Mouse (Mus musculus) lung, embryonic 14.5 days (tissue): ENCODE data around the gene Hepacam2. TPM values are rescaled to one million over a fixed set of nuclear protein-coding genes. Genes with fewer than 3 reads are reported as not detected.

ENCODE experiments used
- ATAC-seq: fragments of 200-750 bp; cut with Nextera tagmentation; 2 replicates; pipeline ENCODE4 v1.8.0; 2017; ENCODE audit warnings: mild to moderate bottlenecking, moderate TSS enrichment, moderate library complexity; ENCODE audit not compliant: insufficient read depth
- DNase-seq: peaks from one replicate; pipeline ENCODE4 v3.0.0-alpha.2; 2015
- H3K27ac ChIP-seq: fragments of 300-500 bp; sonication (generic); 2 replicates; pipeline ENCODE4 v1.5.1; 2014; ENCODE audit warnings: low read depth, mild to moderate bottlenecking, moderate library complexity
- H3K27me3 ChIP-seq: fragments of 300-500 bp; sonication (generic); 2 replicates; pipeline ENCODE4 v1.6.1; 2014; ENCODE audit warnings: low read length, control low read depth; ENCODE audit not compliant: insufficient read depth
- H3K36me3 ChIP-seq: fragments of 300-500 bp; sonication (generic); 2 replicates; pipeline ENCODE4 v1.6.1; 2014; ENCODE audit warnings: control low read depth; ENCODE audit not compliant: insufficient read depth
- H3K4me1 ChIP-seq: fragments of 300-500 bp; sonication (generic); 2 replicates; pipeline ENCODE4 v1.6.1; 2014; ENCODE audit warnings: antibody characterized with exemption, control low read depth; ENCODE audit not compliant: insufficient read depth
- H3K4me2 ChIP-seq: fragments of 300-500 bp; sonication (generic); 2 replicates; pipeline ENCODE4 v1.6.1; 2014; ENCODE audit warnings: mild to moderate bottlenecking
- H3K4me3 ChIP-seq: fragments of 300-500 bp; sonication (generic); 2 replicates; pipeline ENCODE4 v1.5.1; 2014; ENCODE audit warnings: low read depth, low read length
- H3K9ac ChIP-seq: fragments of 300-500 bp; sonication (generic); 2 replicates; pipeline ENCODE4 v1.6.1; 2014
- H3K9me3 ChIP-seq: fragments of 300-500 bp; sonication (generic); 2 replicates; pipeline ENCODE4 v1.6.1; 2016; ENCODE audit warnings: low read depth, low read length, control low read depth
- CTCF ChIP-seq: IDR thresholded peaks from 2 replicates; pipeline ENCODE4 v1.5.1; 2016; ENCODE audit warnings: antibody characterized with exemption, low read depth
- WGBS: fragments of 180-500 bp; shearing (Covaris S2); extraction: QIAGEN DNeasy Blood & Tissue Kit; methylation state at CpG from one replicate; pipeline ENCODE4 v1.1.7; 2014; 5-methylcytosine and 5-hydroxymethylcytosine counted together
- polyA plus RNA-seq: library from polyadenylated mRNA; unstranded; fragments of >200 nt; fragmentation: Nextera tagmentation; extraction: Ambion mirVana; gene quantifications from 2 replicates; pipeline ENCODE4 v1.2.1, GENCODE M21; 2014

Hepacam2 gene
- polyA plus RNA-seq, 1 experiment from 2014 or later = 0.26 TPM

DNA sequence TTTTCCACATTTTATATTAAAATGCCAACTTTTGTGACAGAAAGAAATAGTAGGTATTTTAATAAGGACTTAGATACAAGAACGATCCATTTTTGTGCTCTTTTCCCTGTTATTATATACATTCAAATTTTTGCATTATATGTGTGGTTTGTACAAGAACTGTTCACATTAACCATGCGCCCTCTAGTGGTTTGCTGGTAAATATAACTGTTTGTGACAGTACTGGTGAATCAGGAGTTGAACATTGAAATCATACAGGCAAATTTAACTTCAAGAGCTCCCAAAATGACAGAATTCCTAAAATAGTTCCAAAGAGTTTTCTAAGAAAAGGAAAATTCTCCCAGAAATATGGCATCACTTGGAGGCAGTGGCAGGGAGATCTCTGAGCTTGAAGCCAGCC lies 1.9 kb downstream of the Hepacam2 start:
- H3K4me2 ChIP-seq = no peak overlapping the region
- H3K9me3 ChIP-seq = no peaks in the 10 kb centered on the region
- peak; percentile 85 for DNase-seq
- TF ChIP-seq CTCF = peak; percentile 71
- H3K4me3 ChIP-seq = no peak overlapping the region
- H3K27me3 ChIP-seq = no peaks in the 10 kb centered on the region
- no peaks in the 10 kb centered on the region for H3K4me1 ChIP-seq
- 6% methylated on average over 2 of the region's 2 CpGs for WGBS
- no peak for ATAC-seq
- H3K36me3 ChIP-seq = no peaks in the 10 kb centered on the region
- no peak overlapping the region for H3K9ac ChIP-seq
- no peak overlapping the region for H3K27ac ChIP-seq

DNA sequence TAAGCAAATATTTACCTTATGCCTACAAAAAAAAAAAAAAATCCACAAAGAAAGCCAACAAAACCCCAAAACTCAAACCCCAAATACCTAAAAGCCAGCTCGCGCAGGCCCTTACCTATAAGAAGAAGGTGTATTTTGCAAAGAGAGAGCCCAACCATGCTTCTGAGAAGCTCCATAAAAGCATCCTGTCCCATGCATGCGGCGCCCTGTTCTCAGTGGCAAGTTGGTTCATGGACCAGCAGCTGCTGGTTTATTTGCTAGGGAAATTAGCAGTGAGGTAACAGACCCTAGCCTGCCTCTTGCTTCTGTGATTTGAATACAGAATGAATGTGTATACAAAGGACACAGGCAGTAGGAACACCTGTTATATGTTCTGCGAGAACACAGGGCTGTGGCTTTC lies 3.8 kb downstream of the Hepacam2 start:
- 58% methylated on average over 5 of the region's 5 CpGs for WGBS
- no peaks in the 10 kb centered on the region for H3K4me1 ChIP-seq
- no peaks in the 10 kb centered on the region for H3K36me3 ChIP-seq
- H3K27ac ChIP-seq = no peak overlapping the region
- TF ChIP-seq CTCF = no peak
- no peak for DNase-seq
- no peak overlapping the region for H3K9ac ChIP-seq
- H3K4me3 ChIP-seq = no peak overlapping the region
- no peak overlapping the region for H3K4me2 ChIP-seq
- no peak for ATAC-seq
- no peaks in the 10 kb centered on the region for H3K9me3 ChIP-seq
- H3K27me3 ChIP-seq = no peaks in the 10 kb centered on the region

DNA sequence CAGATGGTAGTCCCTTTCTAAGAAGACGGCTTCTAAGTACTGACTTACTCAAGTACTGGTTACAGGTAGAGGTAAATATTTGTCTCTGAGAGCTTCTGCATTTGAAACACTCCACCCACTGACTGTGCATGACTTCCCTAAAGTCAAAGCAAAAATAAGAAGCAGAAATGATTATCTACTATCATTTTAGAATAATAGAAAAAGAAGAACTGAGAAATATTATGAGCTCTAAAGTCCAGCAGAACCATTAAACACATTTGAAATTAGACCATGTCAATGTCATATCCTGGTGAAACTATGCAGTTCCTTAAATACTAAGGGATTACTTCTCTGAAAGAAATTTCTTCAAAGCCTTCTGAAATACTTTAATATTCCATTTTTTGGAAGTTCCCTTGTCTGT lies 10.7 kb downstream of the Hepacam2 start:
- no peaks in the 10 kb centered on the region for H3K4me1 ChIP-seq
- no peaks in the 10 kb centered on the region for H3K9me3 ChIP-seq
- H3K9ac ChIP-seq = no peak overlapping the region
- H3K27me3 ChIP-seq = no peaks in the 10 kb centered on the region
- H3K4me3 ChIP-seq = no peak overlapping the region
- no peak for TF ChIP-seq CTCF
- WGBS = 78% methylated on average over 1 of the region's 1 CpGs
- H3K27ac ChIP-seq = no peak overlapping the region
- DNase-seq = no peak
- ATAC-seq = no peak
- no peak overlapping the region for H3K4me2 ChIP-seq
- no peaks in the 10 kb centered on the region for H3K36me3 ChIP-seq

- WGBS = 73% methylated on average over 3 of the region's 3 CpGs
- no peaks in the 10 kb centered on the region for H3K4me1 ChIP-seq
- no peaks in the 10 kb centered on the region for H3K27me3 ChIP-seq
- no peak overlapping the region for H3K9ac ChIP-seq
- no peak for TF ChIP-seq CTCF
- no peak overlapping the region for H3K4me2 ChIP-seq
- DNase-seq (no peak), ATAC-seq (no peak)
- H3K36me3 ChIP-seq = no peaks in the 10 kb centered on the region
- H3K9me3 ChIP-seq = no peaks in the 10 kb centered on the region
- no peak overlapping the region for H3K27ac ChIP-seq
- H3K4me3 ChIP-seq = no peak overlapping the region
These were observed 13.0 kb downstream of the Hepacam2 start for GRCm38 (mm10) chr6:3485133-3485532.

- Histone ChIP-seq H3K36me3 (no peaks in the 10 kb centered on the region), H3K4me3 (no peak overlapping the region), H3K9ac (no peak overlapping the region), H3K4me1 (no peaks in the 10 kb centered on the region), H3K4me2 (no peak overlapping the region), H3K27ac (no peak overlapping the region), H3K9me3 (no peaks in the 10 kb centered on the region), H3K27me3 (no peaks in the 10 kb centered on the region)
- DNase-seq (no peak), ATAC-seq (no peak)
- 64% methylated on average over 3 of the region's 3 CpGs for WGBS
- no peak for TF ChIP-seq CTCF
These were observed 16.4 kb downstream of the Hepacam2 start for GRCm38 (mm10) chr6:3481705-3482104.

DNA sequence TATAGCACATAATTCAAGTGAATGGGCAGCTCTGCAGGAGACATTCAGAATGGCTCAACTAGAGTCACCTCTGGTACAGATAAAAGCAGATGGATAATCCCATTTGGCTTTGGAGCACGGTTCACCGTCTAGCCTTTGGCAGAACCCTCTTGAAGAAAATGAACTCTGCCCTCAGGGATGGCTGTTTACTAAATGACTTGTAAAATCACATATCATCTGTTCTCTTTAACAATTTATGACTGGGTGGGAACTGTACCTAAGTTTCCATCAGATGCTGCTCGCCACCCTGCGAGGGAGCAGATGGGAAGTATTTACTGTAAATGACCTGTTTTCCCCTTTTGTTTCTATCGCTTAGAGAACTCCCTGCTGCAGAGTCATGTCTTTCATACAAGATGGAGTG lies 18.2 kb downstream of the Hepacam2 start:
- Histone ChIP-seq H3K9ac (no peak overlapping the region), H3K36me3 (no peaks in the 10 kb centered on the region), H3K9me3 (no peaks in the 10 kb centered on the region), H3K4me2 (no peak overlapping the region), H3K27me3 (no peaks in the 10 kb centered on the region), H3K4me1 (no peaks in the 10 kb centered on the region), H3K27ac (no peak overlapping the region), H3K4me3 (no peak overlapping the region)
- no peak for TF ChIP-seq CTCF
- 64% methylated on average over 5 of the region's 5 CpGs for WGBS
- no peak for ATAC-seq
- no peak for DNase-seq

DNA sequence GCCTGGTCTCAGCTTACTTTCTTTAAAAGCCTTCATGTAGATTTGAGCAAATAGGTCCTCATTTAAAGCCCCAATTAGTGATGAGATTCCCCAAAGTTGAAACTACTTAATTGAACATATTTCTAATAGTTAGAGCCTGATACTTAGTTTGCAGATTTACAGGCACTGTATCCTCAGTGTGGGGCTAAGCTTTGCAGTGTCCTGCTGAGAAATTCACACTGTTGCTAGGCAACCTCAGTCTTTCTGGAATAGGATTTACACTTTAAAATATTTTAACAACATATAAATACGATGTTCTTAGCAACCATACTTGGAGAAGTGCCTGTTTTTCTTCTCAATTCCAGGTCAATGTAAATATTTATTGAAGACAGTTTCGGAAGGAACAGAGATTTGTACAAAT lies 21.8 kb downstream of the Hepacam2 start:
- Histone ChIP-seq H3K4me1 (no peaks in the 10 kb centered on the region), H3K9me3 (no peaks in the 10 kb centered on the region), H3K9ac (no peak overlapping the region), H3K27ac (no peak overlapping the region), H3K27me3 (no peaks in the 10 kb centered on the region), H3K36me3 (no peaks in the 10 kb centered on the region), H3K4me3 (no peak overlapping the region), H3K4me2 (no peak overlapping the region)
- ATAC-seq (no peak), DNase-seq (no peak)
- no peak for TF ChIP-seq CTCF
- 27% methylated on average over 2 of the region's 2 CpGs for WGBS

DNA sequence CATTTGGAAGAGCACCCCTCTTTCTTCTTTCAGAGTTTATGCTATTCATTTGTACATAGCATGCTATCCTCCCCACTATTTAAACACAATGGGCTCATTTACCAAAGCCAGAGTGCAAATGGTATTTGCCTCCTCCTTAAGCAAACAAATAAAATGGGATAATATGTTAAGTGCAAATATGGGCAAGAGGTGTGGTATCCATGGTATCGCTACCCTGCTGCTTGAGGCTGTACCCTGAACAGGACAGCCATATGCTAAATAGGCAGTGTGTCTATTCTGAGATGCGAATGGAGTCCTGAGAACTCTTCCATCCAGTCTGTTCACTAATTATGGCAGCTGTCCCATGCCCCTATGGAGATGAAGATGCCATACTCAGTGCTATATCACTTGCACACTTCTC lies 27.4 kb downstream of the Hepacam2 start:
- H3K9me3 ChIP-seq = no peaks in the 10 kb centered on the region
- ATAC-seq (no peak), DNase-seq (no peak)
- H3K36me3 ChIP-seq = no peaks in the 10 kb centered on the region
- no peak overlapping the region for H3K27ac ChIP-seq
- H3K4me2 ChIP-seq = no peak overlapping the region
- H3K9ac ChIP-seq = no peak overlapping the region
- H3K27me3 ChIP-seq = no peaks in the 10 kb centered on the region
- no peak for TF ChIP-seq CTCF
- 67% methylated on average over 2 of the region's 2 CpGs for WGBS
- no peaks in the 10 kb centered on the region for H3K4me1 ChIP-seq
- H3K4me3 ChIP-seq = no peak overlapping the region
